Mouse (Mus musculus) liver, embryonic 14.5 days (tissue): Measurements from ENCODE around the gene Ppp2r1b.

Experiments used
- CTCF ChIP-seq: IDR thresholded peaks from 2 replicates; pipeline ENCODE4 v1.5.1; 2016; ENCODE audit warnings: antibody characterized with exemption, low read depth, control low read depth
- EP300 ChIP-seq: IDR thresholded peaks from 2 replicates; pipeline ENCODE4 v1.6.1; 2016; ENCODE audit warnings: antibody characterized with exemption, low read depth

DNA sequence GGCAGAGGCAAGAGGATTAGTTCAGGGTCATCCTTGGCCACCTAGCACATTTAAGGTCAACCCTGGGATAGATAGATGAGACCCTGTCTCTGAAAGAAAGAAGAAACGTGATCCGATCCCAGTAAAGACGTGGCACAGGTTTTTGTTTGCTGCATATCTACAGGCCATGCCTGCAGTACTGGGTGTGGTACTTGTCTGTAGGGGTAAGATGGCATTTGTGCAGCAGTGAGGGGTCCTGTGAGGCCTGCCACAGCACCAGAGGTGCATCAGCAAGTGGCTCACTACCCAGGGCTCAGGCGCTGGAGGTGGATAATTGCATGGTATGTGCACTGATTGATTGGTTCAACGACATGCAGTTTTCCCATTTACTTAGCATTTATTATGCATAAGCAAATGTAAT, 31.3 kb upstream of the Ppp2r1b start:
- TF ChIP-seq CTCF, result 0 out of 2 replicates have a peak, but pooled peaks have one; percentile 4
- peak; percentile 91 for TF ChIP-seq EP300
